Mouse (Mus musculus): ENCODE measurements around the gene Pik3ca. TPM values are rescaled to one million over a fixed set of nuclear protein-coding genes. Genes with fewer than 3 reads are reported as not detected.

Gene Pik3ca
- polyA plus RNA-seq, 1 experiment: not detected

- WGBS: 79% methylated on average over 3 of the region's 3 CpGs
- Histone ChIP-seq H3K27ac (ENCODE audit: insufficient read depth, low read depth, low read length) (no peak overlapping the region), H3K4me3 (ENCODE audit: insufficient read depth, low read depth, low read length) (no peak overlapping the region), H3K4me1 (ENCODE audit: control insufficient read depth, insufficient read depth, low read length) (no peaks in the 10 kb centered on the region)
- no peak for TF ChIP-seq POLR2A (IDR thresholded peaks at IDR 0.05; ENCODE audit: insufficient read depth, low read depth, low read length)
- TF ChIP-seq CTCF (IDR thresholded peaks at IDR 0.05; ENCODE audit: insufficient read depth, low read depth, low read length): no peak
These were observed 85.6 kb downstream of the Pik3ca start for GRCm38 (mm10) chr3:32483035-32483434.

GRCm38 (mm10) chr3:32486543-32486942 is 89.1 kb downstream of the Pik3ca start:
- Histone ChIP-seq H3K27ac (ENCODE audit: insufficient read depth, low read depth, low read length) (no peak overlapping the region), H3K4me1 (ENCODE audit: control insufficient read depth, insufficient read depth, low read length) (no peaks in the 10 kb centered on the region), H3K4me3 (ENCODE audit: insufficient read depth, low read depth, low read length) (no peak overlapping the region)
- WGBS: 71% methylated on average over 4 of the region's 4 CpGs
- TF ChIP-seq POLR2A (IDR thresholded peaks at IDR 0.05; ENCODE audit: insufficient read depth, low read depth, low read length) (no peak), CTCF (IDR thresholded peaks at IDR 0.05; ENCODE audit: insufficient read depth, low read depth, low read length) (no peak)

- TF ChIP-seq CTCF (IDR thresholded peaks at IDR 0.05; ENCODE audit: insufficient read depth, low read depth, low read length): no peak
- TF ChIP-seq POLR2A (IDR thresholded peaks at IDR 0.05; ENCODE audit: insufficient read depth, low read depth, low read length): no peak
- H3K4me3 ChIP-seq (ENCODE audit: insufficient read depth, low read depth, low read length): no peak overlapping the region
- H3K4me1 ChIP-seq (ENCODE audit: control insufficient read depth, insufficient read depth, low read length): no peaks in the 10 kb centered on the region
- 85% methylated on average over 6 of the region's 6 CpGs for WGBS
- H3K27ac ChIP-seq (ENCODE audit: insufficient read depth, low read depth, low read length): no peak overlapping the region
These were observed 90.7 kb downstream of the Pik3ca start for GRCm38 (mm10) chr3:32488172-32488571.

- Histone ChIP-seq H3K4me1 (ENCODE audit: control insufficient read depth, insufficient read depth, low read length) (no peaks in the 10 kb centered on the region), H3K4me3 (ENCODE audit: insufficient read depth, low read depth, low read length) (no peak overlapping the region), H3K27ac (ENCODE audit: insufficient read depth, low read depth, low read length) (no peak overlapping the region)
- TF ChIP-seq CTCF (IDR thresholded peaks at IDR 0.05; ENCODE audit: insufficient read depth, low read depth, low read length) (no peak), POLR2A (IDR thresholded peaks at IDR 0.05; ENCODE audit: insufficient read depth, low read depth, low read length) (no peak)
- WGBS: 78% methylated on average over 15 of the region's 15 CpGs
These were observed 92.8 kb downstream of the Pik3ca start for GRCm38 (mm10) chr3:32490076-32490927.

- TF ChIP-seq CTCF (IDR thresholded peaks at IDR 0.05; ENCODE audit: insufficient read depth, low read depth, low read length): no peak
- no peak for TF ChIP-seq POLR2A (IDR thresholded peaks at IDR 0.05; ENCODE audit: insufficient read depth, low read depth, low read length)
- Histone ChIP-seq H3K27ac (ENCODE audit: insufficient read depth, low read depth, low read length) (no peak overlapping the region), H3K4me1 (ENCODE audit: control insufficient read depth, insufficient read depth, low read length) (no peaks in the 10 kb centered on the region), H3K4me3 (ENCODE audit: insufficient read depth, low read depth, low read length) (no peak overlapping the region)
These were observed 93.5 kb downstream of the Pik3ca start for GRCm38 (mm10) chr3:32490928-32491315.

- no peak for TF ChIP-seq CTCF (IDR thresholded peaks at IDR 0.05; ENCODE audit: insufficient read depth, low read depth, low read length)
- TF ChIP-seq POLR2A (IDR thresholded peaks at IDR 0.05; ENCODE audit: insufficient read depth, low read depth, low read length): no peak
- Histone ChIP-seq H3K4me3 (ENCODE audit: insufficient read depth, low read depth, low read length) (no peak within 1 kb of the TSS), H3K4me1 (ENCODE audit: control insufficient read depth, insufficient read depth, low read length) (peaks cover 3% of the 10 kb centered on the region; the same call in 1 of the 2 replicates), H3K27ac (ENCODE audit: insufficient read depth, low read depth, low read length) (no peak within 1 kb of the TSS)
- 83% methylated on average over 11 of the region's 11 CpGs for WGBS
These were observed 94.9 kb downstream of the Pik3ca start, which contains the start of gene Kcnmb3 for GRCm38 (mm10) chr3:32492097-32493090. Gene Kcnmb3, minus strand, starts transcription at chr3:32492231.

GRCm38 (mm10) chr3:32494387-32495087 is 97.1 kb downstream of the Pik3ca start:
- H3K4me3 ChIP-seq (ENCODE audit: insufficient read depth, low read depth, low read length): no peak overlapping the region
- TF ChIP-seq POLR2A (IDR thresholded peaks at IDR 0.05; ENCODE audit: insufficient read depth, low read depth, low read length): no peak
- TF ChIP-seq CTCF (IDR thresholded peaks at IDR 0.05; ENCODE audit: insufficient read depth, low read depth, low read length): no peak
- 92% methylated on average over 8 of the region's 8 CpGs for WGBS
- H3K27ac ChIP-seq (ENCODE audit: insufficient read depth, low read depth, low read length): no peak overlapping the region
- H3K4me1 ChIP-seq (ENCODE audit: control insufficient read depth, insufficient read depth, low read length): peaks cover 3% of the 10 kb centered on the region; the same call in 1 of the 2 replicates

GRCm38 (mm10) chr3:32495088-32495770 is 97.8 kb downstream of the Pik3ca start:
- peaks cover 3% of the 10 kb centered on the region; the same call in 1 of the 2 replicates for H3K4me1 ChIP-seq (ENCODE audit: control insufficient read depth, insufficient read depth, low read length)
- 42% methylated on average over 8 of the region's 8 CpGs for WGBS
- H3K27ac ChIP-seq (ENCODE audit: insufficient read depth, low read depth, low read length): no peak overlapping the region
- no peak overlapping the region for H3K4me3 ChIP-seq (ENCODE audit: insufficient read depth, low read depth, low read length)
- TF ChIP-seq CTCF (IDR thresholded peaks at IDR 0.05; ENCODE audit: insufficient read depth, low read depth, low read length) (no peak), POLR2A (IDR thresholded peaks at IDR 0.05; ENCODE audit: insufficient read depth, low read depth, low read length) (no peak)

Measured in olfactory bulb, adult 2 months (tissue).